Mouse (Mus musculus): Measurements from ENCODE around the gene Ifnl2. TPM values are rescaled to one million over a fixed set of nuclear protein-coding genes. Genes with fewer than 3 reads are reported as not detected.
"Not testable (repeated sequence)": the region's sequence is repeated elsewhere in the genome, so short reads cannot be mapped to it uniquely, and the experiment has no call there.

The Ifnl2 gene
- polyA plus RNA-seq (2014; fragmentation: Nextera tagmentation; extraction: Ambion mirVana), result not detected in 2 replicates

- H3K9ac ChIP-seq (replicated peaks; ENCODE audit: low read length); H3K9me3 ChIP-seq (ENCODE audit: control insufficient read depth, low read length); H3K27me3 ChIP-seq (ENCODE audit: control insufficient read depth, insufficient read depth, low read length); DNase-seq; H3K4me1 ChIP-seq (ENCODE audit: control insufficient read depth, insufficient read depth, low read length); H3K27ac ChIP-seq (replicated peaks; ENCODE audit: low read depth, low read length); ATAC-seq (ENCODE audit: low FRiP score, low TSS enrichment); H3K36me3 ChIP-seq (ENCODE audit: control insufficient read depth, insufficient read depth, low read length); H3K4me3 ChIP-seq (replicated peaks; ENCODE audit: low read depth, low read length); H3K4me2 ChIP-seq (ENCODE audit: low read length): not testable (repeated sequence)
- 67% methylated on average over 8 of the region's 8 CpGs for WGBS
Measured at GRCm38 (mm10) chr7:28510405-28510974, at the start of gene Ifnl2. Ifnl2 (minus strand) TSS chr7:28510455.

- H3K27ac ChIP-seq (replicated peaks; ENCODE audit: low read depth, low read length), result no peak overlapping the region
- H3K9ac ChIP-seq (replicated peaks; ENCODE audit: low read length), result no peak overlapping the region
- no peaks in the 10 kb centered on the region for H3K27me3 ChIP-seq (ENCODE audit: control insufficient read depth, insufficient read depth, low read length)
- no peaks in the 10 kb centered on the region for H3K9me3 ChIP-seq (ENCODE audit: control insufficient read depth, low read length)
- peaks cover 34% of the 10 kb centered on the region for H3K36me3 ChIP-seq (ENCODE audit: control insufficient read depth, insufficient read depth, low read length)
- ATAC-seq (ENCODE audit: low FRiP score, low TSS enrichment) (no peak), DNase-seq (no peak)
- no peak overlapping the region for H3K4me3 ChIP-seq (replicated peaks; ENCODE audit: low read depth, low read length)
- peaks cover 4% of the 10 kb centered on the region; the same call in 1 of the 2 replicates for H3K4me1 ChIP-seq (ENCODE audit: control insufficient read depth, insufficient read depth, low read length)
- H3K4me2 ChIP-seq (ENCODE audit: low read length), result no peak overlapping the region
- 86% methylated on average over 4 of the region's 4 CpGs for WGBS
Measured at GRCm38 (mm10) chr7:28558486-28558885, 48.2 kb upstream of the Ifnl2 start.

GRCm38 (mm10) chr7:28557708-28558107 is 47.5 kb upstream of the Ifnl2 start:
- no peak for DNase-seq
- Histone ChIP-seq H3K27me3 (ENCODE audit: control insufficient read depth, insufficient read depth, low read length) (no peaks in the 10 kb centered on the region), H3K4me2 (ENCODE audit: low read length) (no peak overlapping the region), H3K27ac (replicated peaks; ENCODE audit: low read depth, low read length) (no peak overlapping the region), H3K36me3 (ENCODE audit: control insufficient read depth, insufficient read depth, low read length) (peaks cover 28% of the 10 kb centered on the region), H3K4me1 (ENCODE audit: control insufficient read depth, insufficient read depth, low read length) (peaks cover 4% of the 10 kb centered on the region; the same call in 1 of the 2 replicates), H3K4me3 (replicated peaks; ENCODE audit: low read depth, low read length) (no peak overlapping the region), H3K9me3 (ENCODE audit: control insufficient read depth, low read length) (no peaks in the 10 kb centered on the region), H3K9ac (replicated peaks; ENCODE audit: low read length) (no peak overlapping the region)
- 85% methylated on average over 6 of the region's 6 CpGs for WGBS
- no peak for ATAC-seq (ENCODE audit: low FRiP score, low TSS enrichment)

GRCm38 (mm10) chr7:28557069-28557468 is 46.8 kb upstream of the Ifnl2 start:
- Histone ChIP-seq H3K27ac (replicated peaks; ENCODE audit: low read depth, low read length) (no peak overlapping the region), H3K4me3 (replicated peaks; ENCODE audit: low read depth, low read length) (no peak overlapping the region), H3K9me3 (ENCODE audit: control insufficient read depth, low read length) (no peaks in the 10 kb centered on the region), H3K36me3 (ENCODE audit: control insufficient read depth, insufficient read depth, low read length) (peaks cover 22% of the 10 kb centered on the region), H3K4me2 (ENCODE audit: low read length) (no peak overlapping the region), H3K9ac (replicated peaks; ENCODE audit: low read length) (no peak overlapping the region), H3K27me3 (ENCODE audit: control insufficient read depth, insufficient read depth, low read length) (no peaks in the 10 kb centered on the region), H3K4me1 (ENCODE audit: control insufficient read depth, insufficient read depth, low read length) (peaks cover 4% of the 10 kb centered on the region; the same call in 1 of the 2 replicates)
- WGBS, result 83% methylated on average over 5 of the region's 5 CpGs
- DNase-seq, result no peak
- no peak for ATAC-seq (ENCODE audit: low FRiP score, low TSS enrichment)

- Histone ChIP-seq H3K4me1 (ENCODE audit: control insufficient read depth, insufficient read depth, low read length) (peaks cover 4% of the 10 kb centered on the region; the same call in 1 of the 2 replicates), H3K4me2 (ENCODE audit: low read length) (no peak overlapping the region), H3K4me3 (replicated peaks; ENCODE audit: low read depth, low read length) (no peak overlapping the region), H3K27me3 (ENCODE audit: control insufficient read depth, insufficient read depth, low read length) (no peaks in the 10 kb centered on the region), H3K9ac (replicated peaks; ENCODE audit: low read length) (no peak overlapping the region), H3K9me3 (ENCODE audit: control insufficient read depth, low read length) (no peaks in the 10 kb centered on the region), H3K27ac (replicated peaks; ENCODE audit: low read depth, low read length) (no peak overlapping the region), H3K36me3 (ENCODE audit: control insufficient read depth, insufficient read depth, low read length) (peaks cover 17% of the 10 kb centered on the region)
- 17% methylated on average over 5 of the region's 5 CpGs for WGBS
- DNase-seq (no peak), ATAC-seq (ENCODE audit: low FRiP score, low TSS enrichment) (no peak)
Measured at GRCm38 (mm10) chr7:28555939-28556535, 45.8 kb upstream of the Ifnl2 start.

- H3K27me3 ChIP-seq (ENCODE audit: control insufficient read depth, insufficient read depth, low read length), result no peaks in the 10 kb centered on the region
- no peaks in the 10 kb centered on the region for H3K36me3 ChIP-seq (ENCODE audit: control insufficient read depth, insufficient read depth, low read length)
- H3K4me2 ChIP-seq (ENCODE audit: low read length), result no peak overlapping the region
- H3K27ac ChIP-seq (replicated peaks; ENCODE audit: low read depth, low read length), result no peak overlapping the region
- ATAC-seq (ENCODE audit: low FRiP score, low TSS enrichment), result no peak
- H3K9ac ChIP-seq (replicated peaks; ENCODE audit: low read length), result no peak overlapping the region
- H3K4me3 ChIP-seq (replicated peaks; ENCODE audit: low read depth, low read length), result no peak overlapping the region
- peaks cover 4% of the 10 kb centered on the region; the same call in 1 of the 2 replicates for H3K4me1 ChIP-seq (ENCODE audit: control insufficient read depth, insufficient read depth, low read length)
- no peak for DNase-seq
- no peaks in the 10 kb centered on the region for H3K9me3 ChIP-seq (ENCODE audit: control insufficient read depth, low read length)
- WGBS, result 87% methylated on average over 6 of the region's 6 CpGs
Measured at GRCm38 (mm10) chr7:28553076-28553475, 42.8 kb upstream of the Ifnl2 start.

- peaks cover 34% of the 10 kb centered on the region; the same call in 1 of the 2 replicates for H3K27me3 ChIP-seq (ENCODE audit: control insufficient read depth, insufficient read depth, low read length)
- no peak overlapping the region for H3K9ac ChIP-seq (replicated peaks; ENCODE audit: low read length)
Measured at GRCm38 (mm10) chr7:28547628-28548027, 37.4 kb upstream of the Ifnl2 start.

GRCm38 (mm10) chr7:28547154-28547553 is 36.9 kb upstream of the Ifnl2 start, which contains the start of gene Nccrp1:
Nccrp1 (minus strand) TSS chr7:28547254.
- H3K27ac ChIP-seq (replicated peaks; ENCODE audit: low read depth, low read length), result no peak within 1 kb of the TSS
- H3K4me2 ChIP-seq (ENCODE audit: low read length), result peak within 1 kb of the TSS; percentile 59
- H3K4me3 ChIP-seq (replicated peaks; ENCODE audit: low read depth, low read length), result peak within 1 kb of the TSS; percentile 28
- peaks cover 2% of the 10 kb centered on the region; the same call in 1 of the 2 replicates for H3K4me1 ChIP-seq (ENCODE audit: control insufficient read depth, insufficient read depth, low read length)
- H3K9me3 ChIP-seq (ENCODE audit: control insufficient read depth, low read length), result no peaks in the 10 kb centered on the region
- no peak for DNase-seq
- peak within 1 kb of the TSS; percentile 31; the same call in 1 of the 2 replicates for H3K9ac ChIP-seq (replicated peaks; ENCODE audit: low read length)
- H3K36me3 ChIP-seq (ENCODE audit: control insufficient read depth, insufficient read depth, low read length), result no peaks in the 10 kb centered on the region
- peaks cover 34% of the 10 kb centered on the region; the same call in 1 of the 2 replicates for H3K27me3 ChIP-seq (ENCODE audit: control insufficient read depth, insufficient read depth, low read length)
- no peak for ATAC-seq (ENCODE audit: low FRiP score, low TSS enrichment)
- 6% methylated on average over 5 of the region's 5 CpGs for whole genome bisulfite sequencing

More at GRCm38 (mm10) chr7:28547628-28548027, 37.4 kb upstream of the Ifnl2 start:
- 72% methylated on average over 7 of the region's 7 CpGs for WGBS
- no peak overlapping the region for H3K4me2 ChIP-seq (ENCODE audit: low read length)
- no peaks in the 10 kb centered on the region for H3K9me3 ChIP-seq (ENCODE audit: control insufficient read depth, low read length)
- DNase-seq, result no peak
- no peak for ATAC-seq (ENCODE audit: low FRiP score, low TSS enrichment)
- no peak overlapping the region for H3K4me3 ChIP-seq (replicated peaks; ENCODE audit: low read depth, low read length)
- H3K4me1 ChIP-seq (ENCODE audit: control insufficient read depth, insufficient read depth, low read length), result peaks cover 2% of the 10 kb centered on the region; the same call in 1 of the 2 replicates
- no peaks in the 10 kb centered on the region for H3K36me3 ChIP-seq (ENCODE audit: control insufficient read depth, insufficient read depth, low read length)
- H3K27ac ChIP-seq (replicated peaks; ENCODE audit: low read depth, low read length), result no peak overlapping the region

All from midbrain, embryonic 14.5 days (tissue).